Mouse (Mus musculus) limb, embryonic 12.5 days (tissue): ENCODE measurements around the gene Ahcyl2. TPM values are rescaled to one million over a fixed set of nuclear protein-coding genes. Genes with fewer than 3 reads are reported as not detected.

Experiments used
- ATAC-seq: fragments of 200-750 bp; cut with Nextera tagmentation; 2 replicates; pipeline ENCODE4 v1.8.0; 2017; ENCODE audit warnings: low read depth, moderate TSS enrichment; ENCODE audit not compliant: insufficient number of reproducible peaks, insufficient read depth, low FRiP score, low TSS enrichment
- H3K27ac ChIP-seq: fragments of 300-500 bp; sonication (generic); 2 replicates; pipeline ENCODE4 v1.5.1; 2016; ENCODE audit warnings: mild to moderate bottlenecking, moderate library complexity
- H3K27me3 ChIP-seq: fragments of 300-500 bp; sonication (generic); 2 replicates; pipeline ENCODE4 v1.6.1; 2016; ENCODE audit warnings: mild to moderate bottlenecking, moderate library complexity
- H3K36me3 ChIP-seq: fragments of 300-500 bp; sonication (generic); 2 replicates; pipeline ENCODE4 v1.6.1; 2016; ENCODE audit warnings: mild to moderate bottlenecking, moderate library complexity
- H3K4me1 ChIP-seq: fragments of 300-500 bp; sonication (generic); replicated peaks from 2 replicates; pipeline ENCODE4 v1.6.1; 2016
- H3K4me2 ChIP-seq: fragments of 300-500 bp; sonication (generic); 2 replicates; pipeline ENCODE4 v1.6.1; 2016; ENCODE audit warnings: mild to moderate bottlenecking, moderate library complexity
- H3K4me3 ChIP-seq: fragments of 300-500 bp; sonication (generic); replicated peaks from 2 replicates; pipeline ENCODE4 v1.5.1; 2016; ENCODE audit warnings: mild to moderate bottlenecking
- H3K9ac ChIP-seq: fragments of 300-500 bp; sonication (generic); replicated peaks from 2 replicates; pipeline ENCODE4 v1.6.1; 2016; ENCODE audit warnings: mild to moderate bottlenecking, moderate library complexity
- H3K9me3 ChIP-seq: fragments of 300-500 bp; sonication (generic); 2 replicates; pipeline ENCODE4 v1.6.1; 2016; ENCODE audit warnings: mild to moderate bottlenecking, moderate library complexity
- WGBS: fragments of 180-500 bp; shearing (Covaris S2); methylation state at CpG from one replicate; pipeline ENCODE4 v1.1.7; 2016; 5-methylcytosine and 5-hydroxymethylcytosine counted together
- polyA plus RNA-seq: library from polyadenylated mRNA; unstranded; fragments of >200 nt; fragmentation: Nextera tagmentation; extraction: Ambion mirVana; gene quantifications from 2 replicates; pipeline ENCODE4 v1.2.1, GENCODE M21; 2016

Ahcyl2 gene
- polyA plus RNA-seq, 1 experiment from 2014 or later, result 23.9 TPM

DNA sequence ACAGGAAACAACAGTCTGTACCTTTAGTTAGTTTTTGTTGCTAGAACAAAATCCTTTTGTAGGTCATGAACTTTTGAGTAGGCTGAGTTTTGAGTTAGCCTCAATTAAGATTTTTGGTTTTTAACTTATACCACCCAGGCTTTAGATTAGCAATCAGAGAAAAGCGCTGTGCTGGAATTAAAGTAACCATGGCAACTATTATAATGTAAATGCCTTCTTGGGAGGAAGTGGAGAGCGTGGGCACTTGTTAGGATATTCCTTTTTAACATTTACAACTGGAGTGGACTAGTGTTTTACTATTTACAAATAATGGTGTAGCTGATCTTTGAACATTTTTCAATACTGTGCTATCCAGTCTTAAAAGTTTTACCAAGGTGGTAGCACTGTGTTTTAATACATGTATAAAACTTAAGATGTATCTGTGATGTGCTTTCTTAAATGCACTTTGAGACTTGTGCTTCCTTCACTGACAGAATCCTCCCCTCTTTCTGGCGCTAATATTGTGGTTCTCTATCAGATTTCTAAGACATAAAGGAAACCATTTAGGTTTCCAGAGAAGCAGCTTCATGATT, 21.1 kb downstream of the Ahcyl2 start:
- no peaks in the 10 kb centered on the region for H3K27me3 ChIP-seq
- WGBS, result 64% methylated on average over 3 of the region's 3 CpGs
- no peaks in the 10 kb centered on the region for H3K9me3 ChIP-seq
- no peak overlapping the region for H3K4me3 ChIP-seq
- no peak overlapping the region for H3K4me2 ChIP-seq
- no peak overlapping the region for H3K9ac ChIP-seq
- ATAC-seq, result no peak
- no peak overlapping the region for H3K27ac ChIP-seq
- H3K36me3 ChIP-seq, result no peaks in the 10 kb centered on the region
- H3K4me1 ChIP-seq, result no peaks in the 10 kb centered on the region; the same call in 1 of the 2 replicates

DNA sequence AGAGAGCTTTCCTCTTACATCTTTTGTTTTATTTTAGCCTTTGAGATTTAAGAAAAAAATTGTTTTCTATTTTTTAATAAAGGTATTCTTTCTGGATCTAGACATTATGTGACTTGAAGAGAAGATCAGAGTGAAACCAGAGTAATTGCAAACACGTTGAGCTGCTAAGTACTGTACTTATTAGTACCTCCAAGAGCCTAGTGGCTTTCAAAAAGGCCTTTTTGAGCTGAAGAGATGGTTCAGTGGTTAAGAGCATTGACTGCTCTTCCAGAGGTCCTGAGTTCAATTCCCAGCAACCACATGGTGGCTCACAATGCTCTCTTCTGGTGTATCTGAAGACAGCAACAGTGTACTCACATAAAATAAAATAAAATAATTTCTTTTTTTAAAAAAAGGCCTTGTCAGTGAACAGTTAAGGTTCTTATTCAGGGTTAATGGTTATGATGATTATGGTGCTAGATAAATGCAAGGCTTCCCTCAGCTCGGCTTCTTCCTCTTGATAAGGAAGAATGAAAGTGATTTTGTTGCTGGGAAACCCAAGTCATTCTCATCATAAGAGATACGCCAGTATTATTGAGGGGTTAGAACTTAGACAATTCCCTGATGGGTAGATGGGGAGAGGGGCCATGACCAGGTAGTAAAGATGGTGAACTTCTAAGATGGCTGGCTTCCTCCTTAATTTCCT, 22.3 kb downstream of the Ahcyl2 start:
- Histone ChIP-seq H3K4me2 (no peak overlapping the region), H3K27me3 (no peaks in the 10 kb centered on the region), H3K9ac (no peak overlapping the region), H3K4me3 (no peak overlapping the region), H3K4me1 (no peaks in the 10 kb centered on the region), H3K9me3 (no peaks in the 10 kb centered on the region), H3K27ac (no peak overlapping the region), H3K36me3 (no peaks in the 10 kb centered on the region)
- ATAC-seq, result no peak
- WGBS, result 85% methylated on average over 3 of the region's 3 CpGs

DNA sequence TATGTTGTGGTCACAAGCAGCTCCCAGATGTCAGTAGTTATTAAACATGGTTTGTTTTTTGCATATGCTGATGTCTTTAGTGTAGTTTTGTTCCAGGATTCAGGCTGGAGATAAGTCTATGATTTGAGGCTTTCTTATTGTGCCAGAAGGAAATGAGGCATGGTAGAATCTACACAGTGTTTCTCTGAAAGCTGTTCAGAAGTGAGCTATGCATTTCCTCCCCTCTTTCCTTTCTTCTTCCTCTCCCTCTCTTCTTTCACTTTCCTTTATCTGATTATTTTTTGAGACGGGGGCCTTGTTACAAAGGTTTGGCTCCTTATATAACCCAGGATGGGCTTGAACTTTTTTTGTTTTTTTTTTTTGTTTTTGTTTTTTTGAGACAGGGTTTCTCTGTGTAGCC, 25.7 kb downstream of the Ahcyl2 start:
- Histone ChIP-seq H3K4me3 (no peak overlapping the region), H3K27ac (no peak overlapping the region), H3K4me2 (no peak overlapping the region), H3K36me3 (no peaks in the 10 kb centered on the region), H3K27me3 (no peaks in the 10 kb centered on the region), H3K9me3 (no peaks in the 10 kb centered on the region), H3K4me1 (no peaks in the 10 kb centered on the region), H3K9ac (no peak overlapping the region)
- WGBS, result 67% methylated on average over 1 of the region's 1 CpGs
- ATAC-seq, result no peak

DNA sequence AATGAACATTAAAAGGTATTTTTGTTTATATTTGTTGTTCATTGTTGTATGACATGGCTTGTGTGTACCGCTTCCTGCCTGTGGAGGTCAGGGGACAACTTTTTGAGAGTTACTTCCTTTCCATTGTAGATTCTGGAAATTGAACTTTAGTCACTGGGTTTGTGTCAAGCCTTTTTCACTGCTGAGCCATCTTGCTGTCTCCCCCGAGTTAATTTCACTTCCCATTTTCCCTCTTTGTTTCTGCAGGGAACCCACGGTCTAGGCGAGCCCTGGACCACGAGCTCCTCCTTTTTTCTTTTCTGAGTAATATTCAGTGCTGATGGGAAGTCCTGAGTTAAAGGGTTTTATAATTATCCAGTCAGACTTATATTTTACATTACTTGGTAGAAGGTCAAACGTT, 26.8 kb downstream of the Ahcyl2 start:
- H3K27ac ChIP-seq, result no peak overlapping the region
- no peak for ATAC-seq
- no peaks in the 10 kb centered on the region for H3K36me3 ChIP-seq
- no peaks in the 10 kb centered on the region for H3K27me3 ChIP-seq
- WGBS, result 91% methylated on average over 6 of the region's 6 CpGs
- no peaks in the 10 kb centered on the region for H3K9me3 ChIP-seq
- H3K4me2 ChIP-seq, result no peak overlapping the region
- no peaks in the 10 kb centered on the region for H3K4me1 ChIP-seq
- no peak overlapping the region for H3K4me3 ChIP-seq
- H3K9ac ChIP-seq, result no peak overlapping the region

DNA sequence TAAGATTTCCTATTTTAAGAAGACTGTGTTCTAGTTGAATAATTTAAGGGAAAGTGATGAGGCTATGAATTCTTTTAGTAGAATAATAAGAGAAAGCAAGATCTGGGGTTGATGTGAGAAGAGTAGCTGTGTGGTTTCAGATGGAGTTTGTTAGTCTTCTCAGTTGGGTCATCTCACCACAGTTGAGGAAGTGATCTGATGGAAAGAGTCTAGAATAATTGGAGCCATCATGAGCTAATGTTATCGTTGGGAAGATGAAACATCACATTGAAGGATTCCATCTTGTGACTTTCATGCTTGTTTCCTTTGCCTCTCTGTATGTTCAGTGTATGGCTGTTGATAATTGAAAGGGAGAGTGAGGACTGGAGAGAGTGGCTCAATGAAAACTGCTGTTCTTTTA, 35.2 kb downstream of the Ahcyl2 start:
- no peak overlapping the region for H3K4me2 ChIP-seq
- H3K9me3 ChIP-seq, result no peaks in the 10 kb centered on the region
- peaks cover 5% of the 10 kb centered on the region; the same call in 1 of the 2 replicates for H3K4me1 ChIP-seq
- WGBS, result 88% methylated on average over 1 of the region's 1 CpGs
- H3K36me3 ChIP-seq, result no peaks in the 10 kb centered on the region; the same call in 1 of the 2 replicates
- no peak overlapping the region for H3K9ac ChIP-seq
- no peak overlapping the region for H3K27ac ChIP-seq
- no peak overlapping the region for H3K4me3 ChIP-seq
- no peak for ATAC-seq
- H3K27me3 ChIP-seq, result no peaks in the 10 kb centered on the region

DNA sequence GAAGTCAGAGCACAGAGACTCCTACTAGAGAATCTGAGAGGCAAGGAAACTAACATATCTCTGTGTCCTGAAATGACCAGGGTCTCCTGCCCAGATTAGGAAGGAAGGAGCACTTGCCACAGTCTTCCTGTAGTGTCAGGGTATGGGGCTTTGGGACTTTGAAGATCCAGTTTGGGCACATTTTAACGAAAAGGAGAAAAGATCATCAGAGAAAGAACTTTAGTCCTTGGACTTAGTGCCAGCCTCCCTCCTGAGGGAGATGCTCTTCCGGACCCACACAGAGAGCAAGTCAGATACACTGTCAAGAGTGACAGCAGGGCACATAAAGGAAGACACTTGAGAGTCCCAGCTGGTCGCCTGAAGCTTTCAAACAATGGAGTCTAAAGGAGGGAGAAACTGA, 36.2 kb downstream of the Ahcyl2 start:
- 86% methylated on average over 3 of the region's 3 CpGs for WGBS

DNA sequence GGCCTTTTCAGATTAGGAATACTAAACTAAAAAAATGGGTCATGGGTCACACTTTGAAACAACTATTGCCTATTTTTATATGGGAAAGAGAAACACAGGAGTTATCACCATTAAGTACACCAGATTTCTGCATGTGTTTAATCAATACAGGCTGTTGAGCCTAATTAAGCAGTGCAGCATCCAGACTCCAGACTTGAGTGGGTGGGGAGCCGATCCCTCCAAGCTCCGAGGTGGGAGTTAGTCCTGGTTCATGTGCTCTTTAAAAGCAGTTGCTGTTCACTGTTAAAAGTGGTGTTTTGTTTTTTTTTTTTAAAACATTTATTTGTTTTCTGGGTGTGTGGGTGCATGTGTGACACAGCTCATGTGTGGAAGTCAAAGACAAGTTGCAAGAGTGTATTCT, 37.6 kb downstream of the Ahcyl2 start:
- no peak overlapping the region for H3K9ac ChIP-seq
- H3K4me1 ChIP-seq, result peaks cover 5% of the 10 kb centered on the region; the same call in 1 of the 2 replicates
- 22% methylated on average over 2 of the region's 2 CpGs for WGBS
- H3K36me3 ChIP-seq, result no peaks in the 10 kb centered on the region; the same call in 1 of the 2 replicates
- H3K27ac ChIP-seq, result no peak overlapping the region
- H3K9me3 ChIP-seq, result no peaks in the 10 kb centered on the region
- no peaks in the 10 kb centered on the region for H3K27me3 ChIP-seq
- no peak overlapping the region for H3K4me3 ChIP-seq
- no peak overlapping the region for H3K4me2 ChIP-seq
- ATAC-seq, result no peak

More for the DNA sequence above, 36.2 kb downstream of the Ahcyl2 start:
- Histone ChIP-seq H3K9me3 (no peaks in the 10 kb centered on the region), H3K4me1 (peaks cover 5% of the 10 kb centered on the region; the same call in 1 of the 2 replicates), H3K4me2 (no peak overlapping the region), H3K27ac (no peak overlapping the region), H3K36me3 (no peaks in the 10 kb centered on the region; the same call in 1 of the 2 replicates), H3K4me3 (no peak overlapping the region), H3K27me3 (no peaks in the 10 kb centered on the region), H3K9ac (no peak overlapping the region)
- no peak for ATAC-seq

DNA sequence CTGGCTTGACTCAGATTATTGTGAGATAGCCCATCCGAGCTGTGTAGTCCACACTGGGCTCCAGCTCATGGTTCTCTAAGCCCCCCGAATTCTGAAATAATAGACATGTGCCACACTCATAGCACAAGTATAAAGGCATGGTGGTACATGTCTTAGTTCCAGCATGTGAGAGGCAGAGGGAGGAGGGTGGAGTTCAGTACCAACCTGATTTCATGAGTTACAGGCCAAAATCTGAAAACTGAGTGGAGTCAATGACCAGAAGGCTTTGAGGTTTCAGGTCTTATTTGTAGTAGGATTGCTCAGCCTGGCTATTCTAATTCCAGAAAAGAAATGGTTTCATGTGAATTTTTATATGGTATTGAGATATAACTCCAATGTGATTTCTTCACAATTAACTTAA, 44.3 kb downstream of the Ahcyl2 start:
- H3K4me2 ChIP-seq, result no peak overlapping the region
- no peak overlapping the region for H3K27ac ChIP-seq
- H3K4me1 ChIP-seq, result peaks cover 7% of the 10 kb centered on the region; the same call in 1 of the 2 replicates
- H3K4me3 ChIP-seq, result no peak overlapping the region
- ATAC-seq, result no peak
- WGBS, result 83% methylated on average over 2 of the region's 2 CpGs
- H3K27me3 ChIP-seq, result no peaks in the 10 kb centered on the region
- H3K36me3 ChIP-seq, result no peaks in the 10 kb centered on the region; the same call in 1 of the 2 replicates
- no peaks in the 10 kb centered on the region for H3K9me3 ChIP-seq
- H3K9ac ChIP-seq, result no peak overlapping the region

DNA sequence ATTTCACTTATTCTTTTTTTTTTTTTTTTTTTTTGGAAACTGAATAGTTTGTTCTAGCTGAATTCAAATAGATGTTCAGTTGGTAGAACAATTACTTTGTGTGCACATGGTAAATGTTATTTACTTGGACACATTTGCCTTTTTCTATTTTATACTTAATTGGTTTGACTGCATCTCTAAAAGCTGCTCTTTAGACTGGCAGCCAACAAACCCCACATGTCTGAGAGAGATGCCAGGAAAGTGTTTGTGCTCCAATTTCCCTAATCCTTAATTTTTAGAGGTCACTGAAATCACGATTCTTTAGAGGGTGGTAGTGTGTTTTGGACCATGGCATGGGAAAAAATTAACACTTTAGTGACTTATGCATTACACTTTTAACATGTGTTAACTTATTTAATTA, 44.8 kb downstream of the Ahcyl2 start:
- Histone ChIP-seq H3K27ac (no peak overlapping the region), H3K4me2 (no peak overlapping the region), H3K4me1 (peaks cover 7% of the 10 kb centered on the region; the same call in 1 of the 2 replicates), H3K36me3 (no peaks in the 10 kb centered on the region; the same call in 1 of the 2 replicates), H3K9ac (no peak overlapping the region), H3K27me3 (no peaks in the 10 kb centered on the region), H3K4me3 (no peak overlapping the region), H3K9me3 (no peaks in the 10 kb centered on the region)
- 52% methylated on average over 1 of the region's 1 CpGs for WGBS
- no peak for ATAC-seq

DNA sequence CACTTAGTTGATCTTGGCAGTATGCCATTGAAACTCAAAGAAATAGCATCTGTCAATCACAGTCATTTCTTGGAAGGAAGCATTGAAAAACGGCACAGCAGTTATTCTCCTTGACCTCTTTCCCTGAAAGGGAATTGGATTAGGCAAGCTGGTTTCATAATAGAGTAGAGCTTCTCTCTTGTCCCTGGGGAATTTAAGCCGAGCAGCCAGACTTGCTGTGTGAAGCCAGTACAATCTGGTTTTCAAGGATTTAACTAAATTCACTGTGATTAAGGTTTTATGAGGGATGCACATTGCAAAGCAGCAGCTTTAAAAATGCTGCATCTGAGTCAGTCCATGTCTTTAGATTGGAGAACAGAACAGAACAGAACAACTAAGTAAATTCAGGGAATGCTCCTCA, 46.8 kb downstream of the Ahcyl2 start:
- H3K27ac ChIP-seq, result no peak overlapping the region
- 41% methylated on average over 2 of the region's 2 CpGs for WGBS
- H3K4me2 ChIP-seq, result no peak overlapping the region
- H3K9ac ChIP-seq, result no peak overlapping the region
- H3K27me3 ChIP-seq, result no peaks in the 10 kb centered on the region
- H3K9me3 ChIP-seq, result no peaks in the 10 kb centered on the region
- no peaks in the 10 kb centered on the region for H3K36me3 ChIP-seq
- H3K4me3 ChIP-seq, result no peak overlapping the region
- peaks cover 7% of the 10 kb centered on the region; the same call in 1 of the 2 replicates for H3K4me1 ChIP-seq
- no peak for ATAC-seq

DNA sequence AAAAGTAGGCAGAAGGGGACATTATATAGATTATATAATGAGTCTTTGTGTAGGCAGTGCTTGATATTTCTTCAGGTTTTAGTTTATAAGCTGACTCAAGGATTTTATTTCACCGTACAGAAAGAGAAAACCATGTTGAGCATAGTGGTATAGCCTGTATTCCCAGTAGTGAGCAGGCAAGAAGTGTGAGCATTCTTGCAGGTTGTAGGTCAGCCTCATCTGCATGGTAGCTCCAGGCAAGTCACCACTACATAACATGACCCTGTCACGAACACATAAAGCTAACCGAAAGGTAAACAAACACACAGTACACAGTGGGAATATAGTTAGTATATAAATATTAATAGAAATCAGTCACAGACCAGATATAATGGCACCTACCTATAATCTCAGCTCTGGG, 47.2 kb downstream of the Ahcyl2 start:
- 77% methylated on average over 3 of the region's 3 CpGs for whole genome bisulfite sequencing
- ATAC-seq, result no peak
- H3K27ac ChIP-seq, result no peak overlapping the region

More for the DNA sequence above, 47.2 kb downstream of the Ahcyl2 start:
- H3K4me3 ChIP-seq, result no peak overlapping the region
- peaks cover 7% of the 10 kb centered on the region; the same call in 1 of the 2 replicates for H3K4me1 ChIP-seq
- H3K27me3 ChIP-seq, result no peaks in the 10 kb centered on the region
- no peak overlapping the region for H3K9ac ChIP-seq
- H3K4me2 ChIP-seq, result no peak overlapping the region
- no peaks in the 10 kb centered on the region for H3K9me3 ChIP-seq
- no peaks in the 10 kb centered on the region for H3K36me3 ChIP-seq
